Mouse (Mus musculus) megakaryocyte-erythroid progenitor cell, adult 5-6 weeks (primary cell): ENCODE measurements around the gene 4930535I16Rik. TPM values are rescaled to one million over a fixed set of nuclear protein-coding genes. Genes with fewer than 3 reads are reported as not detected.

Source experiments
- ATAC-seq: replicated peaks from 2 replicates; pipeline ENCODE4 v1.8.0; 2016; ENCODE audit warnings: mild to moderate bottlenecking, inconsistent platforms; ENCODE audit not compliant: severe bottlenecking, poor library complexity, low FRiP score, low TSS enrichment
- total RNA-seq, 2 experiments: library from RNA; stranded (forward) in 1 of 2; stranded (reverse) in 1 of 2; fragments of 200-1000, 215-1000 nt in 1 of 2; fragments of >200 nt in 1 of 2; fragmentation: Nextera tagmentation in 1 of 2; gene quantifications; 2 replicates each; pipeline ENCODE4 v1.2.3; 2014 to 2017

The 4930535I16Rik gene
- total RNA-seq, 2 experiments from 2014 or later: not detected

- no peak for ATAC-seq
These were observed 5.4 kb downstream of the 4930535I16Rik start for GRCm38 (mm10) chr4:123912431-123912830.

- ATAC-seq: no peak
These were observed 6.3 kb downstream of the 4930535I16Rik start for GRCm38 (mm10) chr4:123911503-123911902.

- ATAC-seq: no peak
These were observed 12.6 kb downstream of the 4930535I16Rik start for GRCm38 (mm10) chr4:123905126-123905668.

- ATAC-seq: peak; percentile 98
These were observed 13.3 kb downstream of the 4930535I16Rik start, which contains the start of gene Mycbp for GRCm38 (mm10) chr4:123904333-123905125. Mycbp (plus strand) TSS chr4:123904832.

GRCm38 (mm10) chr4:123903432-123903831 lies 14.4 kb downstream of the 4930535I16Rik start:
- no peak for ATAC-seq

- peak; percentile 69; the same call in 1 of the 2 replicates for ATAC-seq
These were observed 19.1 kb downstream of the 4930535I16Rik start for GRCm38 (mm10) chr4:123898696-123899095.

GRCm38 (mm10) chr4:123894295-123894694 lies 23.5 kb downstream of the 4930535I16Rik start:
- ATAC-seq: no peak

GRCm38 (mm10) chr4:123893726-123894125 lies 24.1 kb downstream of the 4930535I16Rik start:
- ATAC-seq: no peak

Other genes with a start within 250 kb of the 4930535I16Rik start
- 101 and 139 TPM in 2 replicates for gene Macf1, start 233.7 kb downstream of the 4930535I16Rik start, total RNA-seq (2014; fragmentation: Nextera tagmentation)
- 111 and 173 TPM in 2 replicates for gene Macf1, start 233.7 kb downstream of the 4930535I16Rik start, total RNA-seq (2017)
- gene Ndufs5, start 199.8 kb downstream of the 4930535I16Rik start, total RNA-seq (2014; fragmentation: Nextera tagmentation): 163 and 168 TPM in 2 replicates
- gene Ndufs5, start 199.8 kb downstream of the 4930535I16Rik start, total RNA-seq (2017): 121 and 189 TPM in 2 replicates
- 27.4 and 34.6 TPM in 2 replicates for gene Akirin1, start 167.7 kb downstream of the 4930535I16Rik start, total RNA-seq (2014; fragmentation: Nextera tagmentation)
- gene Akirin1, start 167.7 kb downstream of the 4930535I16Rik start, total RNA-seq (2017): 16.7 and 20.1 TPM in 2 replicates
- gene Rhbdl2, start 130.1 kb downstream of the 4930535I16Rik start, total RNA-seq (2014; fragmentation: Nextera tagmentation): not detected in 2 replicates
- not detected in 2 replicates for gene Rhbdl2, start 130.1 kb downstream of the 4930535I16Rik start, total RNA-seq (2017)
- not detected in 2 replicates for gene 4933427I04Rik, start 58.3 kb downstream of the 4930535I16Rik start, total RNA-seq (2014; fragmentation: Nextera tagmentation)
- not detected in 2 replicates for gene 4933427I04Rik, start 58.3 kb downstream of the 4930535I16Rik start, total RNA-seq (2017)
- 25.7 and 27.0 TPM in 2 replicates for gene Mycbp, start 13.2 kb downstream of the 4930535I16Rik start, total RNA-seq (2014; fragmentation: Nextera tagmentation)
- gene Mycbp, start 13.2 kb downstream of the 4930535I16Rik start, total RNA-seq (2017): 24.6 and 30.2 TPM in 2 replicates
- gene Rragc, start 576 bp downstream of the 4930535I16Rik start, total RNA-seq (2014; fragmentation: Nextera tagmentation): 28.4 and 45.4 TPM in 2 replicates
- gene Rragc, start 576 bp downstream of the 4930535I16Rik start, total RNA-seq (2017): 21.4 and 55.9 TPM in 2 replicates